Mouse (Mus musculus): ENCODE results near the gene E4f1. TPM values are rescaled to one million over a fixed set of nuclear protein-coding genes. Genes with fewer than 3 reads are reported as not detected.
"Not testable (repeated sequence)": the region's sequence is repeated elsewhere in the genome, so short reads cannot be mapped to it uniquely, and the experiment has no call there.

E4f1 gene
- polyA plus RNA-seq, 1 experiment from 2014 or later, result 38.3 TPM

DNA sequence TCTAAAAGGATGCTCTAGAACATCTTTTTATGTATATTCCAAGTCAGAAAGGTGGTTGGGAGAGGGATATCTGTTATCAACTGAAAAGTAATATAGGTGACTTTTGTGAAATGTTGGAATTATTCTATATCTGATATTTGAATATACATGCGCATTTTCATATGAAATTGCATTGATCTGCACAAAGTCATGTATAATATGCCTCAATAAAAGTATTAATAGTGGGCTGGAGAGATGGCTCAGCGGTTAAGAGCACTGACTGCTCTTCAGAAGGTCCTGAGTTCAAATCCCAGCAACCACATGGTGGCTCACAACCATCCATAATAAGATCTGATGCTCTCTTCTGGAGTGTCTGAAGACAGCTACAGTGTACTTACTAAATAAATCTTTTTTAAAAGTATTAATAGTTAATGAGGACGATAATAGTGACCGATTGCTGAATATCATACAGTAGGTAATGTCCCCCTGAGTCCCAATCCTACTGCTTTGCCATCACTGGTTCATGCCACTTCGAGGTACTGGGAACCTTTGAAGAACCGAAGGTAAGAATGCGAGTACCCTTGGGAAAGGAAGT lies 690 bp downstream of the E4f1 start:
- Histone ChIP-seq H3K27ac (peak overlapping the region; percentile 78), H3K4me3 (peak overlapping the region; percentile 85), H3K36me3 (peaks cover 22% of the 10 kb centered on the region), H3K4me2 (replicated peaks) (peak overlapping the region; percentile 100), H3K4me1 (peaks cover 33% of the 10 kb centered on the region), H3K9me3 (no peaks in the 10 kb centered on the region), H3K9ac (peak overlapping the region; percentile 67), H3K27me3 (no peaks in the 10 kb centered on the region)
- WGBS, result 19% methylated on average over 7 of the region's 7 CpGs
- no peak for ATAC-seq (ENCODE audit: low FRiP score, low read depth)

DNA sequence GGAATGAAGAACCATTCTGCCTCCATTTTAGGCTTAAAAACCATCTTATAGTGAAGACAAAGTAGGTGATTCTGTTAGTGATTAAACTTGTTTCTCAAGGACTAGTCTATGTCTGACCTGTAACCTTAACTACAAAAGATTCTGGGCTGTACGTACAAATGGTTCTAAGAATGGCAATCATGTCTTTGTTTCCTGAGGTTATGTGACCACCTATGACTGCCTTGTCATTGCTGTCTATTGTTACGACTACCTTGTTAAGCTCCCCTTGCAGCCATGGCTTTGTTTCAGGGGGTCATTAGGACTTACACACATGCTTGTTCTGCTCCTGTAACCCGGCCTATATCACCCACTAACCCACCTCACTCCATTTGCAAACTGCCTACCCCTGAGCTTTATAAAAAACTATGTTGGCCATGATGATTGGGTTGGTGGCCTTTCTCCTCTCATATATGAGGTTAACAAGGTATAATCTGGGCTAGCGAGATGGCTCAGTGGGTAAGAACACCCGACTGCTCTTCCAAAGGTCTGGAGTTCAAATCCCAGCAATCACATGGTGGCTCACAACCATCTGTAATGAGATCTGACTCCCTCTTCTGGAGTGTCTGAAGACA lies 1.4 kb downstream of the E4f1 start:
- Histone ChIP-seq H3K9me3 (no peaks in the 10 kb centered on the region), H3K36me3 (peaks cover 15% of the 10 kb centered on the region), H3K27ac (no peak overlapping the region), H3K4me1 (peaks cover 27% of the 10 kb centered on the region), H3K27me3 (no peaks in the 10 kb centered on the region), H3K4me3 (no peak overlapping the region), H3K9ac (no peak overlapping the region), H3K4me2 (replicated peaks) (no peak overlapping the region)
- WGBS, result 90% methylated on average over 5 of the region's 5 CpGs
- ATAC-seq (ENCODE audit: low FRiP score, low read depth), result no peak

DNA sequence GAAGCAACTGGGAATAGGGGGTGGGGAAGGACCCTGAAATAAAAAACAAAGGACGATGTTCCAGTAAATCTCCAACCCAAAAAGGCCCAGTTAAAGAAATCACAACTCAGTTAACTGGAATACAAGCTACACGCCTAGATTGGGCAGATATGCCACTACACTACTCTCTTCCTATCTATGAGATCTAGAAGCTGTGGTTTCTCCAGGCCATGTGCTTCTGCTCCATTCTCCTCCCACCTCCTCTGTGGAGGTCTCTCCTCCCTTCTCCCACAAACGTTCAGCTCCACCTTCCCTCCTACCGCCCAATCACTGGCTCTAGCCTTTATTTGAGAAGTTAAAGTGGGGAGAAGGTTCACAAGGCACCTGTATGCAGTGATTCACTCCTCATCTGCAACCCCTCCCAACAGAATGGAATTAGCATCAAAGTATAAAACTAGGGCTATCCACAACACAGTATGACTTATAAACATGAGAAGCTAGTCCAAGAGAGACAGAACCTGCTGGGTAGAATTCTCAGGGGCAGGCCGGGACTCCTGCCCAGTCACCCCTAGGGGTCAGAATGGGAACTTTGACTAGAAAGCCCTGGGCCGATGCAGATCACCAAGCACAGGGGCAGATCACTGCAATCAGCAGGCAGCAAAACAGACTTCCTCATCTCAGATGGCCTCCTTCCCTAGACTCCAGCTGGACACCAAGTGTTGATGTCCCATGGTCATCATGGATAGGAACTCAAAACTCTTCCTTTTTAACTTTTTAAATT lies 6.6 kb downstream of the E4f1 start:
- Histone ChIP-seq H3K27me3 (no peaks in the 10 kb centered on the region), H3K27ac (no peak overlapping the region), H3K36me3 (no peaks in the 10 kb centered on the region), H3K4me3 (no peak overlapping the region), H3K9ac (no peak overlapping the region), H3K4me2 (replicated peaks) (no peak overlapping the region), H3K4me1 (no peaks in the 10 kb centered on the region), H3K9me3 (no peaks in the 10 kb centered on the region)
- no peak for ATAC-seq (ENCODE audit: low FRiP score, low read depth)
- whole genome bisulfite sequencing, result 62% methylated on average over 6 of the region's 6 CpGs

DNA sequence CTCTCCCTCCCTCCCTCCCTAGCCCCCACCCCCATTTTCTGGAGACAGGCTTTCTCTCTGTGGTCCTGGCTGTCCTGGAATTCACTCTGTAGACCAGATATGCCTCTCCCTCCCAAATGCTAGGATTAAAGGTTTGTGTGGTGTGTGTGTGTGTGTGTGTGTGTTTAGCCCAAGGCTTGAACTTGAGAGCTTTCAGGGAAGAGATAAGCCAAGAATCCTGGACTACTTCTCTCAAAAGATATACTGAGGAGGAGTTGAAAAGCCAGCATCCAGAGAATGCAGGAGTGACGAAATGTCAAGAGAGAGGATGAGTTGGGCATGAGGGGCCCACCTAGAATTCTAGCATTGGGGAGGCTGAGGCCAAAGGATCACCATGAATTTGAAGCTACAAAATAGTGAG lies 7.2 kb downstream of the E4f1 start:
- Histone ChIP-seq H3K9ac (no peak overlapping the region), H3K4me2 (replicated peaks) (no peak overlapping the region), H3K9me3 (no peaks in the 10 kb centered on the region), H3K36me3 (no peaks in the 10 kb centered on the region), H3K4me1 (no peaks in the 10 kb centered on the region), H3K27ac (no peak overlapping the region), H3K27me3 (no peaks in the 10 kb centered on the region), H3K4me3 (no peak overlapping the region)
- no peak for ATAC-seq (ENCODE audit: low FRiP score, low read depth)
- WGBS, result 85% methylated on average over 1 of the region's 1 CpGs

DNA sequence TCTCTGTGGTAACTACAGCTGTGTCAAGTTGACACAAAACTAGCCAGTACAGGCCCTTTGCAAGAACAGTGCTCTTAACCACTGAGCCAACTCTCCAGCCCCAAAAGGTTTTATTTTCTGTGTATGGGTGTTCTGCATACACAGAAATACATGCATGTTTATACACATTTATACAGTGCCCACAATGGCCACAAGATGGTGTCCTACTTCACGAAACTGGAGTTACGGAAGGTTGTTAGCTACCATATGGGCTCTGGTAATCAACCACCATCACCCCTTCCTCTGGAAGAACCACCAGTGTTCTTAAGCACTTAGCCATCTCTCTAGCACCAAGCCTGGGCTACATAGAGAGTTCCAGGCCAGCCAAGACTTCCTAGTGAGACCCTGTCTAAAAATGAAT lies 8.5 kb downstream of the E4f1 start:
- H3K4me2 ChIP-seq (replicated peaks), result no peak overlapping the region
- WGBS, result 51% methylated on average over 2 of the region's 2 CpGs

DNA sequence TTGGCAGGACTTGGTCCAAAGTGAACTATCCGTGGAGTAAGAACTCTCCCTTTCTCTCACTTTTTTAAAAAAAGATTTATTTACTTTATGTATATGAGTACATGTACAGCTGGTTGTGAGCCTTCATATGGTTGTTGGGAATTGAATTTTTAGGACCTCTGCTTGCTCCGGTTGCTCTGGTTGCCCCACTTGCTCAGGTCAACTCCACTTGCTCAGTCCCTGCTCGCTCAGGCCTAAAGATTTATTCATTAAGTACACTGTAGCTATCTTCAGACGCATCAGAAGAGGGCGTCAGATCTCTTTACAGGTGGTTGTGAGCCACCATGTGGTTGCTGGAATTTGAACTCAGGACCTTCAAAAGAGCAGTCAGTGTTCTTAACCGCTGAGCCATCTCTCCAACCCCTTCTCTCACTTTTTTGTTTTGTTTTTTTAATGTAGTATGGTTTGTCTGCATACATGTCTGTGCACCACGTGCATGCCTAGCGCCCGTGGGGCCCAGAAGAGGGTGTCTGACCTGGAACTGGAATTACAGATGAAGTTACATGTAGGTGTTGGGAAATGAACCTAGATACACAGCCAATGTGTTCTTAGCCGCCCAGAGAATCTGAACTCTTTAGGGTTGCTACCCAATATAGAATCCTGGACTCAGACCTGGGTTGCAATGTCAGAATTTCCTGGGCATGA lies 14.4 kb downstream of the E4f1 start:
- peak overlapping the region; percentile 78 for H3K4me2 ChIP-seq (replicated peaks)
- 53% methylated on average over 10 of the region's 10 CpGs for WGBS

More for the DNA sequence above, 8.5 kb downstream of the E4f1 start:
- Histone ChIP-seq H3K27ac (no peak overlapping the region), H3K9me3 (no peaks in the 10 kb centered on the region), H3K4me3 (no peak overlapping the region), H3K9ac (no peak overlapping the region), H3K36me3 (no peaks in the 10 kb centered on the region), H3K4me1 (no peaks in the 10 kb centered on the region), H3K27me3 (no peaks in the 10 kb centered on the region)
- ATAC-seq (ENCODE audit: low FRiP score, low read depth), result no peak

DNA sequence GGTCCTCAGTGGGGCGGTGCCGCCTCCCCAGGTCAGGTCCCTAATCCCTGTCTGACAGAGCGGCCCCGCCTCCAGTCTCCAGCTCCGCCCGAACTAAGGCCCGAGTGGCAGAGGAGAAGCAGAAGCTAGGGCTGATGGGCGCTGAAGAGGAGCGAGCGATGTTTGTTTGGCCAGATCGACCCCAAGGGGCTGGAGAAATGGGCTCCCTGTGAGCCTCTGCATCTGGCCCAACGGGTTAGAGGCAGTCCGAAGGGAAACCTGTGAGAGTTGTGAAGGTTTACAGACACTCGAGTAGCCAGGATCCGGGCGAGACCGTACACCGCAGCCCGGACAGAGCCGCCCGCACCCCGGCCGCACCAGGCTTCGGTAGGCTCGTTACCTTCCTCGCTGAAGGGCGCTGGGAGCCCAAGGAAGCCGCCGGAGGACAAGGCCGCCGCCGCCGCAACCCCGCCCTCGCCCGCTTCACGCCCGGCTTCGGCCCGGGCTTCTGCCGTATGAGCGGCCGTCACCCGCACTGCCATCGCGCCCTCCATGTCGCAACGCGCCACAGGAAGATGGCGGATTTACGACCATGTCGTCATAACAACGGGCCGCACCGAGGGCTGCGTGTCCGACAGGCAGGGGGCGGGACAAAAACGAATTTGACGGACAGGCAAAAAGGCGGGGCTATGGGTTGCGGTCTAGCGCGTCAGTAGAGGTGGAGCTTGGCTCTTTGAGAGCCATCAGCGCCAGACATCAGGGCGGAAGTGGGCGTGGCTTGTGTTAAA lies 15.2 kb downstream of the E4f1 start:
- H3K27me3 ChIP-seq, result no peaks in the 10 kb centered on the region
- H3K4me1 ChIP-seq, result peaks cover 17% of the 10 kb centered on the region
- peak; percentile 94 for ATAC-seq (ENCODE audit: low FRiP score, low read depth)
- under 1% methylated on average over 67 of the region's 67 CpGs for WGBS
- H3K9me3 ChIP-seq, result no peaks in the 10 kb centered on the region
- H3K4me2 ChIP-seq (replicated peaks), result peak overlapping the region; percentile 78
- H3K9ac ChIP-seq, result peak overlapping the region; percentile 88
- peaks cover 23% of the 10 kb centered on the region for H3K36me3 ChIP-seq
- peak overlapping the region; percentile 95 for H3K27ac ChIP-seq
- peak overlapping the region; percentile 85 for H3K4me3 ChIP-seq

More for the DNA sequence above, 14.4 kb downstream of the E4f1 start:
- not testable (repeated sequence) for H3K9ac ChIP-seq; H3K27me3 ChIP-seq; ATAC-seq (ENCODE audit: low FRiP score, low read depth); H3K9me3 ChIP-seq
- Histone ChIP-seq H3K4me1 (peaks cover 17% of the 10 kb centered on the region), H3K36me3 (peaks cover 15% of the 10 kb centered on the region), H3K27ac (peak overlapping the region; percentile 6; the same call in 1 of the 2 replicates), H3K4me3 (peak overlapping the region; percentile 85)

DNA sequence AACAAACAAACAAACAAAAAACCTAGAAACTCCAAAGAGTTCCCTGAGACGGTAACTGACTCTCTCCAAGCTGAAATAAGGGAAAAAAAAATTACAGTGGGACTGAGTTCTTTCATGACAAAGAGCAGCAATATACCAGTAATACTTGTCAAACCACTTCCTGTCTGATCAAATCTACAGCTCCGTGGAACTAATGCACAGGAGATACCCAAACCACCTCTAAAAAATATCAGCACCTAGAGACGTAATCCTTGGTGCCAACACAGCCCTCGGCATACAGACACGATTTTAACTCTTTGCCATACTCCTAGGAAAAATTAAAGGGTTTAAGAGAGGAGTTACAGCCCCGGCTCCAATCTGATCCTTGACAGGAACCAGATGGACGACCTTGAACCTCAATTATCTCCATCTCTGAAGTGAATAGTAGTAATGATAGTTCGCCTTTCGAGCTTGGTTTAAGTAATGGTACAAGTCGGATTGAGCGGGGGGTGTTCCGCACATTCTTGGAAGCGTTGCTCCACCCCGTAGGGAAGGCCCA lies 15.8 kb downstream of the E4f1 start:
- Histone ChIP-seq H3K9me3 (no peaks in the 10 kb centered on the region), H3K4me1 (peaks cover 17% of the 10 kb centered on the region), H3K27me3 (no peaks in the 10 kb centered on the region), H3K36me3 (peaks cover 29% of the 10 kb centered on the region), H3K9ac (peak overlapping the region; percentile 88), H3K4me2 (replicated peaks) (peak overlapping the region; percentile 78), H3K4me3 (peak overlapping the region; percentile 85), H3K27ac (peak overlapping the region; percentile 95)
- no peak for ATAC-seq (ENCODE audit: low FRiP score, low read depth)
- WGBS, result 4% methylated on average over 14 of the region's 14 CpGs

DNA sequence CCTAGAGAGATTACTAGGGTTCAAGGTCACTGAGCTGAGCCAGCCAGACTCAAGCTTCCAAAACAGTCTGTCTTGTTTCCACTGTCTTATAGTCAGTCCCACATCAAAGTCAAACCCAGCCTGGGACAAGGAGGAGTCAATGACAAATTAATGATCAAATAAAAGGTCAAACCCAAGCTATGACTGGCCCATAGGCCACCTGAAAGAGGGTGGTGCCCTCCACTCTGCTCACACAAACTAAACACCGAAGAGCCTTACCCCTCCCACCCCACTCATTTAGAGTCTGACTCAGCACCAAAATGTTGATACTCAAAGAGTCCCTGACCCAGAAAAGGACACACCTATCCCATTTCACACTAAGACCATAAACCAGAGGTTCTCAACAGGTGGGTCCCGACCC lies 16.7 kb downstream of the E4f1 start:
- no peaks in the 10 kb centered on the region for H3K9me3 ChIP-seq
- 79% methylated on average over 2 of the region's 2 CpGs for WGBS
- H3K9ac ChIP-seq, result no peak overlapping the region
- H3K4me1 ChIP-seq, result peaks cover 17% of the 10 kb centered on the region
- no peak overlapping the region for H3K27ac ChIP-seq
- H3K4me2 ChIP-seq (replicated peaks), result peak overlapping the region; percentile 78
- peaks cover 38% of the 10 kb centered on the region for H3K36me3 ChIP-seq
- no peaks in the 10 kb centered on the region for H3K27me3 ChIP-seq
- no peak for ATAC-seq (ENCODE audit: low FRiP score, low read depth)
- H3K4me3 ChIP-seq, result no peak overlapping the region; the same call in 1 of the 2 replicates

DNA sequence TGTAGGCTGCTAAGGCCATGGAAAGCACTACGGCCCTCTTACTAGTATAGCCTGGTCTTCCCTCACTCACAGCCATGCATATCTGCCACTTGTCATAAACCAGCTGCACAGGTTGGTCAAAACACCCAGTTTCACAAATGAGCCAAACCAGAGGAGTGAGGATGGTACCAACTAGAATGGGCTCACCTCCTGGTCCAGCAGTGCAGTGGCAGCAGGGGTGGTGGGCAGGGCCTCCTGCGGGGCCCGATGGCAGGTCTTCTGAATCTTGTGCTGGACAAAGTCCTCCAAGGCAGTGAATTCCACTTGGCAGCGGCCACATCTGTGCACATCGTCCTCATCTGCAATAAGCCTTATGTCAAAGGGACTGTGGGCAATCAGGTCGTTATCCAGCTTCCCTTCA lies 18.9 kb downstream of the E4f1 start:
- Histone ChIP-seq H3K9ac (no peak overlapping the region), H3K9me3 (no peaks in the 10 kb centered on the region), H3K27ac (no peak overlapping the region), H3K36me3 (peaks cover 60% of the 10 kb centered on the region), H3K27me3 (no peaks in the 10 kb centered on the region), H3K4me3 (no peak overlapping the region), H3K4me2 (replicated peaks) (no peak overlapping the region), H3K4me1 (peaks cover 17% of the 10 kb centered on the region)
- no peak for ATAC-seq (ENCODE audit: low FRiP score, low read depth)
- 92% methylated on average over 6 of the region's 6 CpGs for WGBS

DNA sequence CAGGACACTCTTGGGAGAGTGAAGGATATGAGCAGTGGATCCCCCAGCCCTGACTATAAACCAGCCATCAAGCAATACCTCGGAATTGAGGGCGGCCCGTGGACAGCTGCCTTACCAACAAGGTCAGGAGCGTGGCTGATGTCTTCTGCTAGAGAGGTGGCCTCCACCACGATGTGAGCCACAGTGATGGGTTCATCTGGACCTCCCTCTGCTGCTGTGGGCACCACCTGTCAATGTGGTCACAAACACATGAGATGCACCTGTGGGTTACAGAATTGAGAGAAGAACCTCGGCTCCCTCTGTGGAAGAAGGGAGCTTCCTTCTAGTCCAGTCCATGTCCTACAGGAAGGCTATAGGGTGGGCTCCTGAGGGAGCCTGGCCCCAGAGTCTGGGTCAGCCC lies 20.6 kb downstream of the E4f1 start:
- no peak overlapping the region for H3K4me2 ChIP-seq (replicated peaks)
- no peak for ATAC-seq (ENCODE audit: low FRiP score, low read depth)
- 86% methylated on average over 6 of the region's 6 CpGs for WGBS

More for the DNA sequence above, 20.6 kb downstream of the E4f1 start:
- Histone ChIP-seq H3K27ac (no peak overlapping the region), H3K4me3 (no peak overlapping the region), H3K27me3 (no peaks in the 10 kb centered on the region), H3K9me3 (no peaks in the 10 kb centered on the region), H3K4me1 (peaks cover 14% of the 10 kb centered on the region), H3K36me3 (peaks cover 77% of the 10 kb centered on the region), H3K9ac (no peak overlapping the region)
